Mouse (Mus musculus): ENCODE results near the gene Idua. TPM values are rescaled to one million over a fixed set of nuclear protein-coding genes. Genes with fewer than 3 reads are reported as not detected.
A peak's percentile ranks its signal among the peaks of the same experiment; 100 is the strongest.

The Idua gene
- total and polyA plus RNA-seq, 3 experiments, result 2.3 to 10.6 (median 5.8) TPM

- H3K79me2 ChIP-seq (replicated peaks; ENCODE audit: control insufficient read depth, extremely low read depth, insufficient read depth, poor library complexity, severe bottlenecking), result no peaks in the 10 kb centered on the region
- DNase-seq (ENCODE audit: extremely low read depth), result no peak
- H3K27ac ChIP-seq (ENCODE audit: insufficient read depth, low read depth), result no peak overlapping the region
- peaks cover 54% of the 10 kb centered on the region for H3K27me3 ChIP-seq (replicated peaks)
- TF ChIP-seq CTCF (conservative IDR thresholded peaks at IDR 0.05 in 1 of 2, IDR thresholded peaks at IDR 0.05 in 1 of 2; ENCODE audit: low read depth in 2 of 2, low read length in 2 of 2) (no peak), ZKSCAN1 (IDR thresholded peaks at IDR 0.05; ENCODE audit: borderline replicate concordance, low read depth, low read length) (no peak), MEF2A (IDR thresholded peaks at IDR 0.05; ENCODE audit: borderline replicate concordance, low read depth, low read length) (no peak), MAX (IDR thresholded peaks at IDR 0.05; ENCODE audit: low read length) (no peak), MXI1 (IDR thresholded peaks at IDR 0.05; ENCODE audit: low read depth, low read length) (no peak), NELFE (IDR thresholded peaks at IDR 0.05; ENCODE audit: low read depth, low read length) (no peak), EP300 (IDR thresholded peaks at IDR 0.05; ENCODE audit: low read length) (no peak), TCF12 (IDR thresholded peaks at IDR 0.05; ENCODE audit: low read depth, low read length) (no peak), SIN3A (IDR thresholded peaks at IDR 0.05; ENCODE audit: low read length) (no peak), TBP (conservative IDR thresholded peaks at IDR 0.05; ENCODE audit: low read depth, low read length) (no peak), POLR2A (IDR thresholded peaks at IDR 0.05; ENCODE audit: low read depth, low read length) (no peak), ZNF384 (IDR thresholded peaks at IDR 0.05; ENCODE audit: low read depth, low read length) (no peak), HCFC1 (IDR thresholded peaks at IDR 0.05; ENCODE audit: low read depth, low read length) (no peak), POLR2AphosphoS2 (IDR thresholded peaks at IDR 0.05; ENCODE audit: low read depth, low read length) (no peak), E2F4 (IDR thresholded peaks at IDR 0.05; ENCODE audit: insufficient replicate concordance, low read depth, low read length) (no peak), UBTF (IDR thresholded peaks at IDR 0.05; ENCODE audit: low read depth, low read length) (no peak), JUND (conservative IDR thresholded peaks at IDR 0.05; ENCODE audit: low read depth, low read length) (no peak), RCOR1 (conservative IDR thresholded peaks at IDR 0.05; ENCODE audit: low read depth, low read length) (no peak)
- peaks cover 7% of the 10 kb centered on the region for H3K9me3 ChIP-seq (replicated peaks; ENCODE audit: low read length)
- H3K4me2 ChIP-seq (ENCODE audit: insufficient read depth, low read depth, poor library complexity, severe bottlenecking), result peak overlapping the region; percentile 78
- peak overlapping the region in 2 of 3 experiments; percentile 41 to 55 for H3K4me3 ChIP-seq (replicated peaks in 1 of 3; ENCODE audit: low read depth in 2 of 3, low read length in 2 of 3, poor library complexity in 1 of 3)
- H3K36me3 ChIP-seq (replicated peaks in 1 of 2; ENCODE audit: control insufficient read depth in 1 of 2, insufficient read depth in 1 of 2, low read length in 1 of 2), result no peaks in the 10 kb centered on the region
- peaks cover 3 to 5% of the 10 kb centered on the region in 2 experiments; a peak in 2 of 4 replicates for H3K4me1 ChIP-seq (ENCODE audit: control insufficient read depth in 1 of 2, insufficient read depth in 2 of 2)
- dilution Hi-C loops (cut with MboI; ENCODE audit: extremely low pct_ligation_motif_present, extremely low pct_unique_long_range_greater_than_20kb, low sequenced_read_pairs) (no loop called here), in situ Hi-C loops (cut with MboI; ENCODE audit: low pct_ligation_motif_present, low pct_unique_long_range_greater_than_20kb, low sequenced_read_pairs) (no loop called here)
- H3K9ac ChIP-seq (ENCODE audit: insufficient read depth, low read depth), result peak overlapping the region; percentile 14; the same call in 1 of the 2 replicates
Measured at GRCm38 (mm10) chr5:108694352-108695261, 34.5 kb downstream of the Idua start.

GRCm38 (mm10) chr5:108695861-108696260 is 35.7 kb downstream of the Idua start:
- Histone ChIP-seq H3K4me1 (ENCODE audit: control insufficient read depth in 1 of 2, insufficient read depth in 2 of 2) (peaks cover 3 to 5% of the 10 kb centered on the region in 2 experiments; a peak in 2 of 4 replicates), H3K27me3 (replicated peaks) (peaks cover 66% of the 10 kb centered on the region), H3K79me2 (replicated peaks; ENCODE audit: control insufficient read depth, extremely low read depth, insufficient read depth, poor library complexity, severe bottlenecking) (no peaks in the 10 kb centered on the region), H3K27ac (ENCODE audit: insufficient read depth, low read depth) (no peak overlapping the region), H3K9me3 (replicated peaks; ENCODE audit: low read length) (peaks cover 7% of the 10 kb centered on the region), H3K9ac (ENCODE audit: insufficient read depth, low read depth) (no peak overlapping the region), H3K4me2 (ENCODE audit: insufficient read depth, low read depth, poor library complexity, severe bottlenecking) (no peak overlapping the region), H3K36me3 (replicated peaks in 1 of 2; ENCODE audit: control insufficient read depth in 1 of 2, insufficient read depth in 1 of 2, low read length in 1 of 2) (no peaks in the 10 kb centered on the region), H3K4me3 (replicated peaks in 1 of 3; ENCODE audit: low read depth in 2 of 3, low read length in 2 of 3, poor library complexity in 1 of 3) (no peak overlapping the region)
- DNase-seq (ENCODE audit: extremely low read depth), result no peak
- dilution Hi-C loops (cut with MboI; ENCODE audit: extremely low pct_ligation_motif_present, extremely low pct_unique_long_range_greater_than_20kb, low sequenced_read_pairs), result no loop called here
- in situ Hi-C loops (cut with MboI; ENCODE audit: low pct_ligation_motif_present, low pct_unique_long_range_greater_than_20kb, low sequenced_read_pairs), result no loop called here
- TF ChIP-seq HCFC1 (IDR thresholded peaks at IDR 0.05; ENCODE audit: low read depth, low read length) (no peak), EP300 (IDR thresholded peaks at IDR 0.05; ENCODE audit: low read length) (no peak), TCF12 (IDR thresholded peaks at IDR 0.05; ENCODE audit: low read depth, low read length) (no peak), POLR2A (IDR thresholded peaks at IDR 0.05; ENCODE audit: low read depth, low read length) (no peak), JUN (IDR thresholded peaks at IDR 0.05; ENCODE audit: insufficient read depth, low read depth, low read length) (no peak), E2F4 (IDR thresholded peaks at IDR 0.05; ENCODE audit: insufficient replicate concordance, low read depth, low read length) (no peak), PAX5 (IDR thresholded peaks at IDR 0.05; ENCODE audit: low read length) (no peak), UBTF (IDR thresholded peaks at IDR 0.05; ENCODE audit: low read depth, low read length) (no peak), ZC3H11A (IDR thresholded peaks at IDR 0.05; ENCODE audit: low read depth, low read length) (no peak), SIN3A (IDR thresholded peaks at IDR 0.05; ENCODE audit: low read length) (no peak), ZMIZ1 (IDR thresholded peaks at IDR 0.05; ENCODE audit: low read depth, low read length) (no peak), USF1 (IDR thresholded peaks at IDR 0.05; ENCODE audit: low read depth, low read length) (no peak), GABPA (IDR thresholded peaks at IDR 0.05; ENCODE audit: insufficient replicate concordance, low read depth, low read length) (no peak), CTCF (conservative IDR thresholded peaks at IDR 0.05 in 1 of 2, IDR thresholded peaks at IDR 0.05 in 1 of 2; ENCODE audit: low read depth in 2 of 2, low read length in 2 of 2) (no peak)
